Mouse (Mus musculus): Measurements from ENCODE around the gene Gm10681. TPM values are rescaled to one million over a fixed set of nuclear protein-coding genes. Genes with fewer than 3 reads are reported as not detected.
"Not testable (repeated sequence)": the region's sequence is repeated elsewhere in the genome, so short reads cannot be mapped to it uniquely, and the experiment has no call there.

Gene Gm10681
- 0.11 and 0.23 TPM in 2 replicates for polyA plus RNA-seq (2012; rRNA removed)
- 0.20 and 0.29 TPM in 2 replicates for polyA plus RNA-seq (2014; fragmentation: Nextera tagmentation; extraction: Ambion mirVana)

- H3K27me3 ChIP-seq (ENCODE audit: control insufficient read depth, insufficient read depth, low read length): no peaks in the 10 kb centered on the region
- H3K4me1 ChIP-seq (replicated peaks; ENCODE audit: control insufficient read depth in 2 of 2, insufficient read depth in 2 of 2, low read length in 1 of 2): peaks cover 0 to 1% of the 10 kb centered on the region in 2 experiments; a peak in 1 of 4 replicates
- no peak within 1 kb of the TSS for H3K4me2 ChIP-seq (ENCODE audit: low read depth)
- no peak within 1 kb of the TSS for H3K4me3 ChIP-seq (ENCODE audit: insufficient read depth in 1 of 2, low read depth in 2 of 2, low read length in 2 of 2)
- no peak for ATAC-seq (ENCODE audit: insufficient read depth)
- H3K36me3 ChIP-seq (replicated peaks; ENCODE audit: control insufficient read depth, insufficient read depth, low read depth): no peaks in the 10 kb centered on the region
- no peak for TF ChIP-seq CTCF (IDR thresholded peaks at IDR 0.05; ENCODE audit: low read depth)
- no peak for TF ChIP-seq EP300 (IDR thresholded peaks at IDR 0.05; ENCODE audit: low read depth)
- no peak within 1 kb of the TSS for H3K9ac ChIP-seq (replicated peaks)
- no peak for DNase-seq (ENCODE audit: low read depth in 3 of 3, low spot score in 3 of 3)
- no peak within 1 kb of the TSS for H3K27ac ChIP-seq
- no peaks in the 10 kb centered on the region for H3K9me3 ChIP-seq (ENCODE audit: control insufficient read depth, low read length)
Measured at GRCm38 (mm10) chr3:98588707-98589106, at the start of gene Gm10681. TSS of gene Gm10681 (minus strand) at chr3:98588807.

- Histone ChIP-seq H3K27ac (no peak overlapping the region), H3K4me2 (ENCODE audit: low read depth) (no peak overlapping the region), H3K4me3 (ENCODE audit: insufficient read depth in 1 of 2, low read depth in 2 of 2, low read length in 2 of 2) (no peak overlapping the region), H3K9me3 (ENCODE audit: control insufficient read depth, low read length) (no peaks in the 10 kb centered on the region), H3K27me3 (ENCODE audit: control insufficient read depth, insufficient read depth, low read length) (no peaks in the 10 kb centered on the region), H3K36me3 (replicated peaks; ENCODE audit: control insufficient read depth, insufficient read depth, low read depth) (no peaks in the 10 kb centered on the region), H3K9ac (replicated peaks) (no peak overlapping the region), H3K4me1 (replicated peaks; ENCODE audit: control insufficient read depth in 2 of 2, insufficient read depth in 2 of 2, low read length in 1 of 2) (0 out of 4 replicates have a peak, but pooled peaks cover 0 to 2% of the 10 kb centered on the region in 2 experiments)
- TF ChIP-seq EP300 (IDR thresholded peaks at IDR 0.05; ENCODE audit: low read depth) (no peak), CTCF (IDR thresholded peaks at IDR 0.05; ENCODE audit: low read depth) (no peak)
- DNase-seq (ENCODE audit: low read depth in 3 of 3, low spot score in 3 of 3): no peak
- 50% methylated on average over 1 of the region's 1 CpGs for WGBS (ENCODE audit: insufficient replicate concordance)
- no peak for ATAC-seq (ENCODE audit: insufficient read depth)
Measured at GRCm38 (mm10) chr3:98635145-98635544, 46.5 kb upstream of the Gm10681 start.

- H3K4me1 ChIP-seq (replicated peaks; ENCODE audit: control insufficient read depth in 2 of 2, insufficient read depth in 2 of 2, low read length in 1 of 2): no peaks in the 10 kb centered on the region; a peak in 1 of 4 replicates
- no peak within 1 kb of the TSS for H3K9ac ChIP-seq (replicated peaks)
- no peaks in the 10 kb centered on the region for H3K27me3 ChIP-seq (ENCODE audit: control insufficient read depth, insufficient read depth, low read length)
- ATAC-seq (ENCODE audit: insufficient read depth): no peak
- H3K27ac ChIP-seq: no peak within 1 kb of the TSS
- no peaks in the 10 kb centered on the region for H3K9me3 ChIP-seq (ENCODE audit: control insufficient read depth, low read length)
- no peak within 1 kb of the TSS for H3K4me2 ChIP-seq (ENCODE audit: low read depth)
- no peaks in the 10 kb centered on the region for H3K36me3 ChIP-seq (replicated peaks; ENCODE audit: control insufficient read depth, insufficient read depth, low read depth)
- no peak for TF ChIP-seq EP300 (IDR thresholded peaks at IDR 0.05; ENCODE audit: low read depth)
- TF ChIP-seq CTCF (IDR thresholded peaks at IDR 0.05; ENCODE audit: low read depth): no peak
- no peak within 1 kb of the TSS for H3K4me3 ChIP-seq (ENCODE audit: insufficient read depth in 1 of 2, low read depth in 2 of 2, low read length in 2 of 2)
- no peak for DNase-seq (ENCODE audit: low read depth in 3 of 3, low spot score in 3 of 3)
Measured at GRCm38 (mm10) chr3:98630152-98630551, 41.5 kb upstream of the Gm10681 start, which contains the start of gene Hsd3b5. TSS of gene Hsd3b5 (minus strand) at chr3:98630252.

GRCm38 (mm10) chr3:98629633-98630032, 41.0 kb upstream of the Gm10681 start:
- ATAC-seq (ENCODE audit: insufficient read depth) (no peak), DNase-seq (ENCODE audit: low read depth in 3 of 3, low spot score in 3 of 3) (no peak)
- H3K27ac ChIP-seq: no peak overlapping the region
- no peak overlapping the region for H3K4me3 ChIP-seq (ENCODE audit: insufficient read depth in 1 of 2, low read depth in 2 of 2, low read length in 2 of 2)
- H3K4me1 ChIP-seq (replicated peaks; ENCODE audit: control insufficient read depth in 2 of 2, insufficient read depth in 2 of 2, low read length in 1 of 2): no peaks in the 10 kb centered on the region; a peak in 1 of 4 replicates
- H3K36me3 ChIP-seq (replicated peaks; ENCODE audit: control insufficient read depth, insufficient read depth, low read depth): no peaks in the 10 kb centered on the region
- TF ChIP-seq CTCF (IDR thresholded peaks at IDR 0.05; ENCODE audit: low read depth): no peak
- no peak for TF ChIP-seq EP300 (IDR thresholded peaks at IDR 0.05; ENCODE audit: low read depth)
- no peak overlapping the region for H3K4me2 ChIP-seq (ENCODE audit: low read depth)
- WGBS (ENCODE audit: insufficient replicate concordance): 53% methylated on average over 3 of the region's 3 CpGs
- no peaks in the 10 kb centered on the region for H3K27me3 ChIP-seq (ENCODE audit: control insufficient read depth, insufficient read depth, low read length)
- no peak overlapping the region for H3K9ac ChIP-seq (replicated peaks)
- no peaks in the 10 kb centered on the region for H3K9me3 ChIP-seq (ENCODE audit: control insufficient read depth, low read length)

- not testable (repeated sequence) for H3K9ac ChIP-seq (replicated peaks); H3K27ac ChIP-seq; H3K27me3 ChIP-seq (ENCODE audit: control insufficient read depth, insufficient read depth, low read length); H3K36me3 ChIP-seq (replicated peaks; ENCODE audit: control insufficient read depth, insufficient read depth, low read depth); H3K9me3 ChIP-seq (ENCODE audit: control insufficient read depth, low read length); H3K4me1 ChIP-seq (replicated peaks; ENCODE audit: control insufficient read depth in 2 of 2, insufficient read depth in 2 of 2, low read length in 1 of 2); DNase-seq (ENCODE audit: low read depth in 3 of 3, low spot score in 3 of 3); H3K4me3 ChIP-seq (ENCODE audit: insufficient read depth in 1 of 2, low read depth in 2 of 2, low read length in 2 of 2); H3K4me2 ChIP-seq (ENCODE audit: low read depth); ATAC-seq (ENCODE audit: insufficient read depth)
- WGBS (ENCODE audit: insufficient replicate concordance): 33% methylated on average over 1 of the region's 1 CpGs
Measured at GRCm38 (mm10) chr3:98616786-98617185, 28.2 kb upstream of the Gm10681 start.

- H3K36me3 ChIP-seq (replicated peaks; ENCODE audit: control insufficient read depth, insufficient read depth, low read depth); H3K27me3 ChIP-seq (ENCODE audit: control insufficient read depth, insufficient read depth, low read length); H3K4me3 ChIP-seq (ENCODE audit: insufficient read depth in 1 of 2, low read depth in 2 of 2, low read length in 2 of 2); ATAC-seq (ENCODE audit: insufficient read depth); H3K9me3 ChIP-seq (ENCODE audit: control insufficient read depth, low read length); H3K9ac ChIP-seq (replicated peaks); DNase-seq (ENCODE audit: low read depth in 3 of 3, low spot score in 3 of 3); H3K27ac ChIP-seq; H3K4me2 ChIP-seq (ENCODE audit: low read depth); H3K4me1 ChIP-seq (replicated peaks; ENCODE audit: control insufficient read depth in 2 of 2, insufficient read depth in 2 of 2, low read length in 1 of 2): not testable (repeated sequence)
- WGBS (ENCODE audit: insufficient replicate concordance): 3% methylated on average over 2 of the region's 2 CpGs
Measured at GRCm38 (mm10) chr3:98616244-98616643, 27.6 kb upstream of the Gm10681 start.

GRCm38 (mm10) chr3:98614406-98614927, 25.9 kb upstream of the Gm10681 start:
- H3K4me3 ChIP-seq (ENCODE audit: insufficient read depth in 1 of 2, low read depth in 2 of 2, low read length in 2 of 2); H3K4me2 ChIP-seq (ENCODE audit: low read depth); H3K9me3 ChIP-seq (ENCODE audit: control insufficient read depth, low read length); H3K27ac ChIP-seq; DNase-seq (ENCODE audit: low read depth in 3 of 3, low spot score in 3 of 3); ATAC-seq (ENCODE audit: insufficient read depth); H3K27me3 ChIP-seq (ENCODE audit: control insufficient read depth, insufficient read depth, low read length); H3K9ac ChIP-seq (replicated peaks); H3K4me1 ChIP-seq (replicated peaks; ENCODE audit: control insufficient read depth in 2 of 2, insufficient read depth in 2 of 2, low read length in 1 of 2); H3K36me3 ChIP-seq (replicated peaks; ENCODE audit: control insufficient read depth, insufficient read depth, low read depth): not testable (repeated sequence)
- 43% methylated on average over 2 of the region's 2 CpGs for WGBS (ENCODE audit: insufficient replicate concordance)
